Mouse (Mus musculus): ENCODE results near the gene 9030612E09Rik. TPM values are rescaled to one million over a fixed set of nuclear protein-coding genes. Genes with fewer than 3 reads are reported as not detected.

Gene 9030612E09Rik
- polyA plus RNA-seq (2015; fragmentation: Nextera tagmentation; extraction: Ambion mirVana): not detected in 2 replicates

DNA sequence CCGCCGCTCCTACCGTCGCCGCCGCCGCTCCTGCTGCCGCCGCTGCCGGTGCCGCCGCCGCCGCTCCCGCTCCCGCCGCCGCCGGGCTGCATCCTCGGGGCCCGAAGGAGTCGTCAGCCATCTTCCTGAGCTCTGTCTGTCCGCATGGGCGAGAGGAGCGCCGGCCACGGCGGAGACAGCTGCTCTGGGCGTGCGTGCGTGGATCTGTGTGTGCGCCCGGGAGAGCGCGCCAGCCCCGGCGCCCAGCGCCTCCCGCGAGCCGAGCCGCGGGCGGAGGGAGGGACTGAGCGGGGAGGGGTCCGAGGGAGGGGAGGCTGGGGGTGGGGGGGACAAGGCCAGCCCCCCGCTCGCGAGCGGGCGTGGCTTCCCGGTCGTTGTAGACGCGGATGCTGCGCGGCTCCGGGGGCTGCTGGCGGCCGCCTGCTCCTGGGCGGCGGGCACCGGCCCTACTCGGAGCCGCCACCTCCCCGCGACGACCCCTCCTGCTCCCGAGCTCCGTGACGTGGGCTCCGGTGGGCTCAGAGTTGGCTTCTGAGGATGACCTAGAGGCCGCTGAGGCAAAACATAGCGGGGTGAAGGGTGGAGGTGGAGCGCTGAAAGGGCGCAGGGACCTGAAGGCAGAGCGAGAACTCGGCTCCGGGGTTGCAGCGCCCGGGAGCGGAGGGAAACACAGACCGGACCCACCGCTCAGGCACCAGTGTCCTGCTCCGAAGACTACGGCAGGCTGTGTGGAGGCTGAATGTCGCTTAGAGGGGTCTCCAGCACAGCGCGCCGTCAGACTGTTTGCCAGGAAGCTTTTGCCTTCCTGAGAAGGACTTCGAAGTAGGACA is at the start of gene 9030612E09Rik, which contains the start of gene Sobp:
9030612E09Rik (plus strand) TSS at position 379 of the 830 bp plus-strand sequence.
Sobp (minus strand) TSS at position 205 of the 830 bp plus-strand sequence.
- H3K4me3 ChIP-seq (replicated peaks): peak within 1 kb of the TSS; percentile 55
- peaks cover 7% of the 10 kb centered on the region; the same call in 1 of the 2 replicates for H3K4me1 ChIP-seq (replicated peaks)
- DNase-seq (no peak), ATAC-seq (ENCODE audit: low read depth) (no peak)
- no peaks in the 10 kb centered on the region for H3K36me3 ChIP-seq
- H3K27ac ChIP-seq: no peak within 1 kb of the TSS
- WGBS (ENCODE audit: insufficient replicate concordance): under 1% methylated on average over 75 of the region's 91 CpGs
- H3K27me3 ChIP-seq: peaks cover 93% of the 10 kb centered on the region
- peak within 1 kb of the TSS; percentile 72 for H3K4me2 ChIP-seq
- no peak within 1 kb of the TSS for H3K9ac ChIP-seq
- no peaks in the 10 kb centered on the region for H3K9me3 ChIP-seq (replicated peaks)

DNA sequence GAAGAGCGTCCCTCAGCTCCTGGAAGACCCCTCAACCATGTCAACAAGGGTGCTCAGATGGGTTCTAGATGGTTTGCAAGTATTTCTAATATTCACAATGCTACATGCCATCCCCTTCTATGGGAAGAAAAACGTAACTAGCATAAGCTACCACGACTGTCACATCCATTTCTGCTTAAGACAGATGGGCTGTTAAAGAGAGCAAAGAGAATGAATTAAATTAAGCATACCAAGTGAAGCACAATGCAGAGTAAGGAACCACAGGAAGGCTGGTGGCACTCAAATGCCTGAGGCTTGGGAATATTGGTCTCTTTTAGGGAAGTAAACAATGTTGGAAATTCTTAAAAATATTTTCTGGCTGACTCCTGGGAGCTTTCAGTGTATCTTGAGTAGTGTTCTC is 45.8 kb upstream of the 9030612E09Rik start:
- Histone ChIP-seq H3K27me3 (no peaks in the 10 kb centered on the region), H3K9me3 (replicated peaks) (no peaks in the 10 kb centered on the region), H3K27ac (no peak overlapping the region), H3K4me1 (replicated peaks) (no peaks in the 10 kb centered on the region), H3K36me3 (no peaks in the 10 kb centered on the region), H3K9ac (no peak overlapping the region), H3K4me2 (no peak overlapping the region), H3K4me3 (replicated peaks) (no peak overlapping the region)
- WGBS (ENCODE audit: insufficient replicate concordance): 44% methylated on average over 3 of the region's 3 CpGs
- no peak for DNase-seq
- ATAC-seq (ENCODE audit: low read depth): no peak

DNA sequence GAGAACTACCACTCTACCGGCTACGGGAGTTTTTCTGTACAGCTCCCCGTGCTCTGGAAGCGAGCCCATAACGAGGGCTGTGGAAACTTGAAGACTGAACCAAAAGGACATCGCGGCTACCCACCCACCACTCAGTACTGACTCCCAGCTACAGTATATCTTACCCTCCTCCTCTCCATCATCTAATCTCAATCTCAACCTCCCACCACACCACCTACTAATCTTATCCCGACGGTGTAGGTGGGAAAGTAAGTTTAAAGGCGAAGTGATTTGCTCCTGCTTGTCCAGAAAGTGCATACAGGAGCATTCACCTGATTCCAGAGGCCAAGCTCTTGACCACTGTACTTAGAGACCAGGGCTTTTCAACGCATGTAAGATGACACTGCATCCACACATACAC is 40.5 kb upstream of the 9030612E09Rik start:
- ATAC-seq (ENCODE audit: low read depth) (no peak), DNase-seq (no peak)
- H3K27me3 ChIP-seq: no peaks in the 10 kb centered on the region
- no peak overlapping the region for H3K9ac ChIP-seq
- no peaks in the 10 kb centered on the region for H3K4me1 ChIP-seq (replicated peaks)
- H3K27ac ChIP-seq: no peak overlapping the region
- H3K4me2 ChIP-seq: no peak overlapping the region
- no peaks in the 10 kb centered on the region for H3K36me3 ChIP-seq
- WGBS (ENCODE audit: insufficient replicate concordance): 75% methylated on average over 11 of the region's 11 CpGs
- H3K4me3 ChIP-seq (replicated peaks): no peak overlapping the region
- no peaks in the 10 kb centered on the region for H3K9me3 ChIP-seq (replicated peaks)

DNA sequence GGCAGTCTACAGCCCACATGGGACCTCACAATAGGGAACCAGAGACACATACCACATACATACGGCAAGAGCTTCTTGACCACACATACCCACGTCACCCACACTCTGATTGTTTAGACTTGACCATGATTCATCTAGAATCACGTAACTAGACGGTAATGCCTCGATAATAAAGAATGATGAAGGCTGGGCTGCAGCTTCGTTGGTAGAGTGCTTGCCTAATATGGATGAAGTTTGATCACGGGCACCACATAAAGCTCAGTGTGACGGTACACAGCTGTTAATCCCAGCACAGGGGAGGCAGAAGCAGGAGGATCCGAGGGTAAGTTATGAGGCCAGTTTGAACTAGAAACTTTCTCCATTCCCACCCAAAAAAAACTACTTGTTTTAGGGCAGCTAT is 31.3 kb upstream of the 9030612E09Rik start:
- WGBS (ENCODE audit: insufficient replicate concordance): 67% methylated on average over 9 of the region's 9 CpGs
- H3K9ac ChIP-seq: no peak overlapping the region
- no peak for DNase-seq
- H3K4me3 ChIP-seq (replicated peaks): no peak overlapping the region
- no peaks in the 10 kb centered on the region for H3K4me1 ChIP-seq (replicated peaks)
- no peak overlapping the region for H3K4me2 ChIP-seq
- H3K9me3 ChIP-seq (replicated peaks): no peaks in the 10 kb centered on the region
- ATAC-seq (ENCODE audit: low read depth): no peak
- no peaks in the 10 kb centered on the region for H3K27me3 ChIP-seq
- H3K36me3 ChIP-seq: no peaks in the 10 kb centered on the region
- H3K27ac ChIP-seq: no peak overlapping the region

DNA sequence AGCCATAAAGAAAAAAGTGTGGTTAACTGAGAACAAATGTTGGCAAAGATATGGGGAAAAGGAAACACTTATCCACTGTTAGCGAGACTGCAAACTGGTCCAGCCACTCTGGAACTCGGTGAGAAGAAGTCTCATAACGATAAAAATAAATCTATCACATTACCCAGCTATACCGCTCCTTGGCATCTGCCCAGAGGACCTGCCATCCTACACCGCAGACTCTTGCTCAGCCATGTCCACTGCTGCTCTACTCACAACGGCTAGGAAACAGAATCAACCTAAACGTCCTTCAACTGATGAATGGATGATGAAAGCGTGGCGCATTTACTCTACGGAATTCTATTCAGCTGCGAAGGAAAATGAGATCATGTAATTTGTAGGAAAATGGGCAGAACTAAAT is 26.0 kb upstream of the 9030612E09Rik start:
- no peaks in the 10 kb centered on the region for H3K4me1 ChIP-seq (replicated peaks)
- H3K27me3 ChIP-seq: no peaks in the 10 kb centered on the region
- WGBS (ENCODE audit: insufficient replicate concordance): 71% methylated on average over 11 of the region's 11 CpGs
- no peak for ATAC-seq (ENCODE audit: low read depth)
- H3K9me3 ChIP-seq (replicated peaks): no peaks in the 10 kb centered on the region
- H3K36me3 ChIP-seq: no peaks in the 10 kb centered on the region
- H3K4me3 ChIP-seq (replicated peaks): no peak overlapping the region
- H3K4me2 ChIP-seq: no peak overlapping the region
- no peak overlapping the region for H3K27ac ChIP-seq
- H3K9ac ChIP-seq: no peak overlapping the region
- no peak for DNase-seq

DNA sequence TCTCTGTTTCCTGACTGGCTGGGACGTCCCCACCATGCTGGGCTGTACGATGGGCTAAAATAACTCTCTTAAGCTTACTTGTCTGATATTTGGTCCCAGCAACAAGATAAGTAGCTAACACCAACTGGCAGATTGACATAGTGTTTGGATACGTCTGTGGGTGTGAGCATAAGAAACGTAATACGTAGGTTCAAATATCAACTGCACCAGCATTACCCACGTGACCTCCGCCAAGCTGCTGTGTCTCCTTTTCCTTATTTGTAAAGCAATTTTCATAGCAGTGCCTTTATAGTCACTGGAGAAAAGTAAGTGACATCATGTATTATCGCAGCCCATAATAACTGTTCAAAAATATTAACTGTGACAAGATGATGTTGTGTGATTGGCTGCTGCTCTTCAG is 21.9 kb upstream of the 9030612E09Rik start:
- no peaks in the 10 kb centered on the region for H3K9me3 ChIP-seq (replicated peaks)
- H3K4me2 ChIP-seq: no peak overlapping the region
- no peak overlapping the region for H3K9ac ChIP-seq
- H3K4me1 ChIP-seq (replicated peaks): no peaks in the 10 kb centered on the region
- H3K27ac ChIP-seq: no peak overlapping the region
- WGBS (ENCODE audit: insufficient replicate concordance): 75% methylated on average over 8 of the region's 8 CpGs
- no peak for DNase-seq
- H3K27me3 ChIP-seq: no peaks in the 10 kb centered on the region
- H3K36me3 ChIP-seq: no peaks in the 10 kb centered on the region
- no peak overlapping the region for H3K4me3 ChIP-seq (replicated peaks)
- no peak for ATAC-seq (ENCODE audit: low read depth)

DNA sequence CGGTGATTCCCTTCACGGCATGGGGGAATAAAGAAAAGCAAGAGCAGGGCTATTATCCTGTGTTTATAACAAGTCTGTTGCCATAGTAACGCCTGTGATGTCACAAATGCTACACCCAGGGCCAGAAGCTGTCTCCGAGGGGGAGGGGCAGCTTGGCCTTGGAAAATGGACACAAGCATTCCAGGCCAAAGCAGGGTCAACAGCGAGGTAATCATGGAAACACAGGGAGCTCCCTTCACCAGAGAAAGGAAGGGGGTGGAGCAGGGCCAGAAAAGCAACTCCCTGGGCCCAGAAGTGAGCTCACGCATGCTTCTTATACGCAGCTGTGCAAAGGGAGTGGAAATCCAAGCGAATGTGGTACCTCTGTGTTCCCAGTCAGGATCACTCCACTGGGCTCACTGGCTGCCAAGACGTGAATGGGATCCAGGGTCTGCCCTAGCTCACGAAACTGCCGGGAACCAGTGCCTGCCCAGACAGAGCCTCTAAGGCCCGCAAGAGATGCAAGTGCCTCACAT is 19.4 kb upstream of the 9030612E09Rik start:
- Histone ChIP-seq H3K27me3 (no peaks in the 10 kb centered on the region), H3K4me1 (replicated peaks) (no peaks in the 10 kb centered on the region), H3K4me2 (no peak overlapping the region), H3K9ac (no peak overlapping the region), H3K4me3 (replicated peaks) (no peak overlapping the region), H3K36me3 (no peaks in the 10 kb centered on the region), H3K9me3 (replicated peaks) (no peaks in the 10 kb centered on the region), H3K27ac (no peak overlapping the region)
- DNase-seq: no peak
- WGBS (ENCODE audit: insufficient replicate concordance): 43% methylated on average over 12 of the region's 12 CpGs
- no peak for ATAC-seq (ENCODE audit: low read depth)

DNA sequence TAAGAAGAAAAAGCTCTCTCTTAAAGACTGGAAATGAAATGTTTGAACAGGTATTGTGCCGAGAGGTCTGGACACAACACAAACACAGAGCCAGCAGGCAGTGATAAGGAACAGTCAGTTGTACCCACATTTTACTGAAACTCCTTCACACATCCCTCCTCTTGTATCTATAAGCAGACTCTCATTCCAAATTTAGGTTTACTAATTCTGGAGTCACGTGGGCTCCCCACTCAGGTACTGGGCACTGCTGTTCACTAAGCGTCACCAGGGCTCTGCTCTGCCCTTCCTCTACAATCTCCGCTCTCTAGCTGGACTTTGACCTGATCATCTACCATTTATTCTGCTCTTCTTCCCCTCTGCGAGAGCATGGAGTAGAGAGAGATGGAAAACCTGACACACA is 15.6 kb upstream of the 9030612E09Rik start:
- Histone ChIP-seq H3K27ac (no peak overlapping the region), H3K4me1 (replicated peaks) (no peaks in the 10 kb centered on the region), H3K4me2 (no peak overlapping the region), H3K9me3 (replicated peaks) (no peaks in the 10 kb centered on the region), H3K27me3 (no peaks in the 10 kb centered on the region), H3K4me3 (replicated peaks) (no peak overlapping the region), H3K36me3 (no peaks in the 10 kb centered on the region), H3K9ac (no peak overlapping the region)
- ATAC-seq (ENCODE audit: low read depth): no peak
- WGBS (ENCODE audit: insufficient replicate concordance): 58% methylated on average over 5 of the region's 5 CpGs
- DNase-seq: no peak

DNA sequence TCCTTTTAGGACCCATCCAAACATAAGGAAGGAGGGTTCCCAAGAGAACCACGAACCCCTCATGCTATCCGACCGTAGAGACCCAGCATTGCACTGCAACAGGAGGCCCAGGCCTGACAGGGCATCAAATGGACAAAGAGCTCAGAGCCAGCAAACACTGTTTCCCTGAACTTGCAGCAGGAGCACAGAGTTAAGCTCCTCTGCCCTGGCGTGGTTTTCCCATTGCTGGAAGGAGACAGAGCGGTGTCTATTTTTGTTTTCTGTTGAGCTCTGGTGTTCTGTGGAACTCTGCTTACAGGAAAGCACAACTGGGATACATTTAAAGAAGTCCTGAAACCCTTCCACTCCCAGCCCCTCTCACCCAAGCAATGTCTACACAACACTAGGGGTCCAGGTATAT is 15.2 kb upstream of the 9030612E09Rik start:
- H3K4me1 ChIP-seq (replicated peaks): no peaks in the 10 kb centered on the region
- no peaks in the 10 kb centered on the region for H3K9me3 ChIP-seq (replicated peaks)
- no peak overlapping the region for H3K4me3 ChIP-seq (replicated peaks)
- no peak overlapping the region for H3K27ac ChIP-seq
- no peaks in the 10 kb centered on the region for H3K27me3 ChIP-seq
- no peak overlapping the region for H3K9ac ChIP-seq
- DNase-seq (no peak), ATAC-seq (ENCODE audit: low read depth) (no peak)
- H3K36me3 ChIP-seq: no peaks in the 10 kb centered on the region
- 70% methylated on average over 5 of the region's 5 CpGs for WGBS (ENCODE audit: insufficient replicate concordance)
- H3K4me2 ChIP-seq: no peak overlapping the region

DNA sequence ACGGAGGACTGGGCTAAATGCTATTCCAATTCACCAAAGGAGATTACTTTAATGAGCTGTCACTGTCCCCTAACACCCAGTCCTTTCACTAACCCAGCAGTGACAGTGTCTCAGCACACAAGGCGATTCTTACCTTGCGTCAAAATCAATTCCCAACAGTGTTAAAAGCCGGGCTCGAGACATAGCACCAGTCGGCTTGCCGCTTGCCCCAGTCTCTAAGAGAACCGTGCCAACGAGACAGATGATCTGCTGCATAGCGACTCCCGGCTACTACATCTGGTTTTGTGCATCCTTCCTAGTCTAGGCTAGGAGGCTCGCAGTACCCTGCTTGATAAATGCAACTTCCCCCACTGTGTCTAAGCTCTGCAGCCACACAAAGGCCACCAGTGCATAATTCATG is 12.2 kb upstream of the 9030612E09Rik start:
- H3K4me3 ChIP-seq (replicated peaks): no peak overlapping the region
- H3K36me3 ChIP-seq: no peaks in the 10 kb centered on the region
- no peak overlapping the region for H3K4me2 ChIP-seq
- H3K27ac ChIP-seq: no peak overlapping the region
- H3K9ac ChIP-seq: no peak overlapping the region
- ATAC-seq (ENCODE audit: low read depth): no peak
- H3K9me3 ChIP-seq (replicated peaks): no peaks in the 10 kb centered on the region
- H3K4me1 ChIP-seq (replicated peaks): no peaks in the 10 kb centered on the region
- 73% methylated on average over 12 of the region's 12 CpGs for WGBS (ENCODE audit: insufficient replicate concordance)
- H3K27me3 ChIP-seq: no peaks in the 10 kb centered on the region
- DNase-seq: no peak

DNA sequence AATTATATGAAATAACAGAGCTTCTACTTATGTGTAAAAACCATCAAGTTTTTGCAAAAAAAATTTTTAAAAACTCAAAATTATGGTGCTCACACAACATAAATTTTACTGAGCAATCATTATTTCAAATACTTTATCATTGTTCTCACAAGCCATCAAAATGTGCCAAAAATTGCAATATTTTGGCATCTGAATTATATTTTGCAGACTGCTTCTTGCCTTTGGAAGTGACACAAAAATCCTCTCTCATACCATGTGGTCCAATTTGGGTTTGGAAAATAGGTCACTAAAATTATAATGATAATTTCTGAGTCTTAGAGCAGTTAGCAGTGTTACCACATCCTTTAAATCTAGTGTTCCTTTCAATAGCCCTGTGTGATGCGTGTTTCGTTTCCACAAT is 10.1 kb upstream of the 9030612E09Rik start:
- no peaks in the 10 kb centered on the region for H3K9me3 ChIP-seq (replicated peaks)
- no peak for DNase-seq
- no peaks in the 10 kb centered on the region for H3K36me3 ChIP-seq
- no peak for ATAC-seq (ENCODE audit: low read depth)
- H3K9ac ChIP-seq: no peak overlapping the region
- H3K27me3 ChIP-seq: peaks cover 13% of the 10 kb centered on the region
- H3K4me3 ChIP-seq (replicated peaks): no peak overlapping the region
- H3K4me2 ChIP-seq: no peak overlapping the region
- no peaks in the 10 kb centered on the region for H3K4me1 ChIP-seq (replicated peaks)
- 85% methylated on average over 2 of the region's 2 CpGs for WGBS (ENCODE audit: insufficient replicate concordance)
- H3K27ac ChIP-seq: no peak overlapping the region

DNA sequence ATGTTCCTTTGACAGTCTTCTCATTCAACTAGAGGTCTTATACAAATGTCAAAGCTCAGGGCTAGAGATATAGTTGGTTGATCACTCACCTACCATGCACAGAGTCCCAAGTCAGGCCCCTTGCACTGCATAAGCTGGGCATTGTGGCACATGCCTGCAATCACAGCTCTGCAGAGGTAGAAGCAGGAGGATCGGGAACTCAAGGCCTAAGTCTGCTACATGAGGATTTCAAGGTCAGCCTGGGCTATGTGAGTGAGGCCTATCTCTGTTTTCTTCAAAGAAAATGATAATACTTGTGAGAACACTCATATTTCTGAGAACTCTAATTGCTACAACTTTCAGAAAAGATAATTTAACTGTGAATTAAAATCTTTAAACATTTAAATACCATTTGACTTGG is 8.4 kb upstream of the 9030612E09Rik start:
- H3K9me3 ChIP-seq (replicated peaks): no peaks in the 10 kb centered on the region
- no peaks in the 10 kb centered on the region for H3K4me1 ChIP-seq (replicated peaks)
- no peak for ATAC-seq (ENCODE audit: low read depth)
- DNase-seq: no peak
- H3K4me3 ChIP-seq (replicated peaks): no peak overlapping the region
- H3K36me3 ChIP-seq: no peaks in the 10 kb centered on the region
- 51% methylated on average over 1 of the region's 1 CpGs for WGBS (ENCODE audit: insufficient replicate concordance)
- H3K9ac ChIP-seq: no peak overlapping the region
- H3K27ac ChIP-seq: no peak overlapping the region
- H3K4me2 ChIP-seq: no peak overlapping the region
- H3K27me3 ChIP-seq: peaks cover 28% of the 10 kb centered on the region
